ENCODE assay signal across 34 mouse cellular contexts in the genomic region with DNA sequence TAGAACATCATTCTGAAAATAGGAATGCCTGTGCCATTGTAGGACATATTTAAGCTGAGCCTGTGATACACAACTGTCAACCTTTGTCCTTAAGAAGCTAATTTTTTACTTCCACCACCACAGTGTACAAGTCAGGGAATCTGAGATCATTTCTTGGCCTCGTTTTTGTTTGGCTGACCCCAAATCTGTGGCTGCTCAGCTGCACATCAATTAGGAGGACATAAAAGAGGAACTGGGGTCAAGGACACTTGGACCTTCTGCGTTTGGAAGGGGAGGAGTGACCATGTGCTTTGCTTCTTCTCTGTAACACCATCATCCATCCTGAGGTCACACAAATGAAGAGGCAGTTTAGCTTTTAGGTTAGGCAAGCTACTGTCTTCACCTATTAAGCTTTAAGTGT. TPM values are rescaled to one million over a fixed set of nuclear protein-coding genes. Genes with fewer than 3 reads are reported as not detected.
DNase-seq lines count a peak whose midpoint lies in the region; ATAC-seq lines count a peak whose summit lies in the region.
"Had no signal": no experiment of that assay in that cellular context is flagged by ENCODE, and none has a peak within 500 bp of the region (broad histone marks: within the 10 kb centered on the region; RNA-seq: fewer than 3 reads in every experiment).

No protein-coding gene starts in this region.

- H3K4me1 ChIP-seq in kidney, embryonic 14.5 days (ENCODE audit: control insufficient read depth, insufficient read depth, low read length): no peaks in the 10 kb centered on the region
- H3K4me1 ChIP-seq: embryonic facial prominence, embryonic 12.5 days; limb, embryonic 13.5 days had no signal

- WGBS in kidney, embryonic 14.5 days: 14% methylated on average over 2 of the region's 2 CpGs

- H3K4me3 ChIP-seq in kidney, embryonic 14.5 days (ENCODE audit: low read length): no peak overlapping the region
- H3K4me3 ChIP-seq: embryonic facial prominence, embryonic 12.5 days; heart, embryonic 10.5 days; heart, embryonic 15.5 days; limb, embryonic 13.5 days had no signal

- H3K9me3 ChIP-seq in kidney, embryonic 14.5 days (ENCODE audit: control insufficient read depth, low read length): no peaks in the 10 kb centered on the region
- H3K9me3 ChIP-seq: embryonic facial prominence, embryonic 12.5 days; heart, embryonic 10.5 days; heart, embryonic 15.5 days; limb, embryonic 13.5 days had no signal

- peak; percentile 41 to 67 for DNase-seq in adrenal gland, adult (ENCODE audit: inconsistent age in 2 of 2, low spot score in 1 of 2)
- no peak for DNase-seq in adrenal gland, postnatal 4 days (ENCODE audit: low spot score in 2 of 2)
- peak; percentile 42 to 66 for DNase-seq in kidney, adult 8-10 months
- DNase-seq in lung, postnatal 10 days: peak; percentile 71
- no peak for DNase-seq in lung, postnatal 36 days
- DNase-seq: cerebellum, adult 11-12 months; cerebellum, adult 9-11 months; embryo, embryonic 11 days; gastrocnemius, postnatal 14 days; heart, adult 11 months; lung, embryonic 14.5 days; thymus, adult 2 months; thymus, postnatal 36 days had no signal

- H3K9ac ChIP-seq in kidney, embryonic 14.5 days (ENCODE audit: low read depth, low read length): no peak overlapping the region
- H3K9ac ChIP-seq: embryonic facial prominence, embryonic 12.5 days; heart, embryonic 15.5 days; limb, embryonic 13.5 days; liver, embryonic 14.5 days; lung, embryonic 14.5 days had no signal

- H3K27me3 ChIP-seq in kidney, embryonic 14.5 days (ENCODE audit: control insufficient read depth, insufficient read depth, low read length): no peaks in the 10 kb centered on the region
- H3K27me3 ChIP-seq: embryonic facial prominence, embryonic 12.5 days; heart, embryonic 15.5 days; limb, embryonic 13.5 days; Patski had no signal

- no peak overlapping the region for H3K27ac ChIP-seq in kidney, embryonic 14.5 days (ENCODE audit: low read depth, low read length)
- H3K27ac ChIP-seq: embryonic facial prominence, embryonic 12.5 days; heart, embryonic 10.5 days; heart, embryonic 15.5 days; limb, embryonic 13.5 days; liver, embryonic 14.5 days had no signal

- H3K36me3 ChIP-seq in kidney, embryonic 14.5 days (ENCODE audit: control insufficient read depth, insufficient read depth, low read length): no peaks in the 10 kb centered on the region
- H3K36me3 ChIP-seq: embryonic facial prominence, embryonic 12.5 days; heart, embryonic 10.5 days; heart, embryonic 15.5 days; limb, embryonic 13.5 days had no signal

- no peak for ATAC-seq in kidney, embryonic 14.5 days (ENCODE audit: low FRiP score, low TSS enrichment)
- ATAC-seq in cerebellum, adult (ENCODE audit: insufficient number of reproducible peaks, low FRiP score, low TSS enrichment): no peak
- ATAC-seq in CD4-positive, CD25-positive, alpha-beta regulatory T cell, adult 4 months: no peak
- ATAC-seq: forebrain, embryonic 14.5 days; hindbrain, embryonic 16.5 days; midbrain, embryonic 16.5 days; Patski had no signal

- no peak overlapping the region for H3K4me2 ChIP-seq in kidney, embryonic 14.5 days (replicated peaks; ENCODE audit: low read depth, low read length)
- H3K4me2 ChIP-seq: embryonic facial prominence, embryonic 12.5 days; heart, embryonic 15.5 days; limb, embryonic 13.5 days; lung, embryonic 14.5 days; midbrain, embryonic 11.5 days had no signal

RNA-seq across cellular contexts. Expression of gene Gucy2g, which starts 5.0 kb away (rescaled TPM):
- total RNA-seq in adrenal gland, postnatal 4 days (2021): under 1 TPM in 1 of 2 experiments, not detected in 1; 0.08 TPM
- 0.05 TPM in 1 of 2 replicates, not detected in the other for polyA plus RNA-seq in kidney, embryonic 14.5 days (2014; fragmentation: Nextera tagmentation; extraction: Ambion mirVana)
- polyA plus RNA-seq in CD4-positive, CD25-positive, alpha-beta regulatory T cell, adult 4 months (2017; shearing (Covaris generic)): under 1 TPM in 1 of 2 experiments, not detected in 1; 0.15 TPM
- total RNA-seq: megakaryocyte, adult 5-6 weeks; neutrophil, adult 5-6 weeks had no signal
- polyA plus RNA-seq: embryonic facial prominence, embryonic 12.5 days; heart, embryonic 10.5 days; heart, embryonic 15.5 days; hindbrain, embryonic 11.5 days; intestine, embryonic 14.5 days; limb, embryonic 13.5 days; lung, embryonic 14.5 days; midbrain, embryonic 11.5 days; neural tube, embryonic 11.5 days had no signal

RNA-seq across cellular contexts. Expression of gene Acsl5, which starts 15.7 kb away (rescaled TPM):
- 10 to 100 TPM; 55.7 to 89.0 TPM for total RNA-seq in adrenal gland, postnatal 4 days (2021)
- polyA plus RNA-seq in kidney, embryonic 14.5 days (2014; fragmentation: Nextera tagmentation; extraction: Ambion mirVana): 26.3 and 38.1 TPM in 2 replicates
- 10 to 100 TPM; 66.4 to 83.1 TPM for polyA plus RNA-seq in CD4-positive, CD25-positive, alpha-beta regulatory T cell, adult 4 months (2017; shearing (Covaris generic))

RNA-seq across cellular contexts. Expression of gene Tectb, which starts 55.5 kb away (rescaled TPM):
- under 1 TPM; 0.31 to 0.42 TPM for total RNA-seq in adrenal gland, postnatal 4 days (2021)
- polyA plus RNA-seq in kidney, embryonic 14.5 days (2014; fragmentation: Nextera tagmentation; extraction: Ambion mirVana): not detected in 2 replicates
- polyA plus RNA-seq in CD4-positive, CD25-positive, alpha-beta regulatory T cell, adult 4 months (2017; shearing (Covaris generic)): not detected
- total RNA-seq: left cerebral cortex, adult 18-20 months; left cerebral cortex, postnatal 36 days; megakaryocyte, adult 5-6 weeks; MEL; neutrophil, adult 5-6 weeks had no signal
- polyA plus RNA-seq: heart, embryonic 15.5 days; hindbrain, embryonic 11.5 days; hindbrain, embryonic 16.5 days; intestine, embryonic 14.5 days; limb, embryonic 13.5 days; lung, embryonic 14.5 days; neural tube, embryonic 11.5 days; Patski had no signal

Comparison
In these comparisons a context has a peak if more than half of its experiments do, and no peak if none do; other contexts are left out.
1. DNase-seq: peak in adrenal gland, adult (2 of 2), kidney, adult 8-10 months (2 of 2) and lung, postnatal 10 days (single experiment); none in adrenal gland, postnatal 4 days (0 of 2) and lung, postnatal 36 days (single experiment).